Mouse (Mus musculus) forebrain, embryonic 11.5 days (tissue): ENCODE data around the gene Cacnb1. TPM values are rescaled to one million over a fixed set of nuclear protein-coding genes. Genes with fewer than 3 reads are reported as not detected.

Experiments
- ATAC-seq: fragments of 200-750 bp; cut with Nextera tagmentation; replicated peaks from 2 replicates; pipeline ENCODE4 v1.8.0; 2017; ENCODE audit warnings: moderate TSS enrichment; ENCODE audit not compliant: low FRiP score
- DNase-seq: peaks from one replicate; pipeline ENCODE4 v3.0.0-alpha.2; 2017; ENCODE audit warnings: low spot score
- H3K27ac ChIP-seq: fragments of 300-500 bp; sonication (generic); 2 replicates; pipeline ENCODE4 v1.5.1; 2014; ENCODE audit warnings: low read depth, low read length
- H3K27me3 ChIP-seq: fragments of 300-500 bp; sonication (generic); 2 replicates; pipeline ENCODE4 v1.6.1; 2014; ENCODE audit warnings: mild to moderate bottlenecking, low read length, mixed read lengths; ENCODE audit not compliant: control insufficient read depth, insufficient read depth
- H3K36me3 ChIP-seq: fragments of 300-500 bp; sonication (generic); 2 replicates; pipeline ENCODE4 v1.6.1; 2014; ENCODE audit warnings: mild to moderate bottlenecking, low read length, moderate library complexity, mixed read lengths; ENCODE audit not compliant: control insufficient read depth, insufficient read depth
- H3K4me1 ChIP-seq: fragments of 300-500 bp; sonication (generic); replicated peaks from 2 replicates; pipeline ENCODE4 v1.6.1; 2014; ENCODE audit warnings: low read length, mixed read lengths; ENCODE audit not compliant: control insufficient read depth, insufficient read depth
- H3K4me2 ChIP-seq: fragments of 300-500 bp; sonication (generic); 2 replicates; pipeline ENCODE4 v1.6.1; 2014; ENCODE audit warnings: low read depth, mild to moderate bottlenecking, low read length, moderate library complexity, mixed read lengths; ENCODE audit not compliant: severe bottlenecking
- H3K4me3 ChIP-seq: fragments of 300-500 bp; sonication (generic); 2 replicates; pipeline ENCODE4 v1.5.1; 2014; ENCODE audit warnings: low read depth, low read length
- H3K9ac ChIP-seq: fragments of 300-500 bp; sonication (generic); 2 replicates; pipeline ENCODE4 v1.6.1; 2014; ENCODE audit warnings: low read length
- H3K9me3 ChIP-seq: fragments of 300-500 bp; sonication (generic); 2 replicates; pipeline ENCODE4 v1.6.1; 2016; ENCODE audit warnings: low read length, mixed read lengths; ENCODE audit not compliant: control insufficient read depth
- WGBS: fragments of 180-500 bp; shearing (Covaris S2); extraction: QIAGEN DNeasy Blood & Tissue Kit; methylation state at CpG from one replicate; pipeline ENCODE4 v1.1.7; 2014; 5-methylcytosine and 5-hydroxymethylcytosine counted together
- polyA plus RNA-seq: library from polyadenylated mRNA; unstranded; fragments of >200 nt; fragmentation: Nextera tagmentation; extraction: Ambion mirVana; gene quantifications from 2 replicates; pipeline ENCODE4 v1.2.1, GENCODE M21; 2014

Cacnb1 gene
- polyA plus RNA-seq, 1 experiment from 2014 or later: 9.6 TPM

GRCm38 (mm10) chr11:98047745-98048144 lies 24.9 kb upstream of the Cacnb1 start:
- H3K9me3 ChIP-seq: no peaks in the 10 kb centered on the region
- WGBS: 78% methylated on average over 4 of the region's 4 CpGs
- H3K36me3 ChIP-seq: no peaks in the 10 kb centered on the region
- ATAC-seq (no peak), DNase-seq (no peak)
- H3K4me3 ChIP-seq: no peak overlapping the region
- peaks cover 30% of the 10 kb centered on the region for H3K27me3 ChIP-seq
- H3K27ac ChIP-seq: no peak overlapping the region
- H3K9ac ChIP-seq: no peak overlapping the region
- H3K4me1 ChIP-seq: peaks cover 7% of the 10 kb centered on the region; the same call in 1 of the 2 replicates
- H3K4me2 ChIP-seq: no peak overlapping the region

- no peak for DNase-seq
- no peak overlapping the region for H3K4me2 ChIP-seq
- 45% methylated on average over 1 of the region's 1 CpGs for WGBS
- no peaks in the 10 kb centered on the region for H3K9me3 ChIP-seq
- no peak overlapping the region for H3K9ac ChIP-seq
- H3K36me3 ChIP-seq: no peaks in the 10 kb centered on the region
- no peaks in the 10 kb centered on the region for H3K4me1 ChIP-seq
- H3K27me3 ChIP-seq: peaks cover 17% of the 10 kb centered on the region
- no peak overlapping the region for H3K4me3 ChIP-seq
- no peak for ATAC-seq
- no peak overlapping the region for H3K27ac ChIP-seq
Measured at GRCm38 (mm10) chr11:98046466-98046865, 23.6 kb upstream of the Cacnb1 start.

DNA sequence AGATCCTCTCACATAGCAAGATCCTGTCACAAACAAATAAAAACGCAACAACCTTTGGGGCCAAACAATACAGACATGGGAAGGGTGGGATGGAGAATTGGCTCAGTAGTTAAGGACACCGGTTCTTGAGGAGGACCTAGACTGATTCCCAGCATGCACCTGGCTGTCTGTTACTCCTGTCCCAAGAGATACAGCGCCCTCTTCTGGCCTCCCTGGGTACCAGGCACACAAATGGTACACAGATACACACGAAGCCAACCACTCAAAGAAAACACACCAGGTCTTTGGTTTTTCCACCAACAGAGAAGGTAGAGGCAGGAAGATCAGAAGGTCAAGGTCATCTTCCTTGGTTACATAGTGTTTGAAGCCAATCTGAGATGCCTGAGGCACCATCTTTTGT lies 22.8 kb upstream of the Cacnb1 start:
- no peak overlapping the region for H3K4me2 ChIP-seq
- H3K27me3 ChIP-seq: peaks cover 8% of the 10 kb centered on the region
- H3K9ac ChIP-seq: no peak overlapping the region
- DNase-seq (no peak), ATAC-seq (no peak)
- no peaks in the 10 kb centered on the region for H3K9me3 ChIP-seq
- H3K4me1 ChIP-seq: no peaks in the 10 kb centered on the region
- no peak overlapping the region for H3K27ac ChIP-seq
- H3K4me3 ChIP-seq: no peak overlapping the region
- H3K36me3 ChIP-seq: no peaks in the 10 kb centered on the region
- WGBS: 69% methylated on average over 4 of the region's 4 CpGs

DNA sequence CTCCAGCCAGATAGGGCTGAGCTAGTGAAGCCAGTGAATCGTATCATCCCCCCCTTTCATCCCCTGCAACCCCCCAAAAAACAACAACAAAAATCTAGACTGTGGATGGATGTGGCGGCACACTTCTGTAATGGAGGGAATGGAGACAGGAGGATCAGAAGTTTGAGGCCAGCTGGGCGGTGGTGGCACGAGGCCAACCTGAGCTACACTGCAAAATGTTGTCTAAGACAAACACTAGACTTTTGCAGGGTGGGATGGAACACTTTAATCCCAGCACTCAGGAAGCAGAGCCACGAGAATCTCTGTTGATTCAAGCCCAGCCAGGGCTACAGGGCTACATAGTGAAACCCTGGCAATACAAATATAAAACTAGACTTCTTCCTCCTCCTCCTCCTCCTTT lies 21.2 kb upstream of the Cacnb1 start:
- no peak for DNase-seq
- H3K27me3 ChIP-seq: no peaks in the 10 kb centered on the region
- H3K4me2 ChIP-seq: no peak overlapping the region
- no peaks in the 10 kb centered on the region for H3K36me3 ChIP-seq
- no peaks in the 10 kb centered on the region for H3K9me3 ChIP-seq
- no peak for ATAC-seq
- H3K9ac ChIP-seq: no peak overlapping the region
- H3K4me1 ChIP-seq: no peaks in the 10 kb centered on the region
- H3K4me3 ChIP-seq: no peak overlapping the region
- 81% methylated on average over 5 of the region's 5 CpGs for WGBS
- H3K27ac ChIP-seq: no peak overlapping the region

DNA sequence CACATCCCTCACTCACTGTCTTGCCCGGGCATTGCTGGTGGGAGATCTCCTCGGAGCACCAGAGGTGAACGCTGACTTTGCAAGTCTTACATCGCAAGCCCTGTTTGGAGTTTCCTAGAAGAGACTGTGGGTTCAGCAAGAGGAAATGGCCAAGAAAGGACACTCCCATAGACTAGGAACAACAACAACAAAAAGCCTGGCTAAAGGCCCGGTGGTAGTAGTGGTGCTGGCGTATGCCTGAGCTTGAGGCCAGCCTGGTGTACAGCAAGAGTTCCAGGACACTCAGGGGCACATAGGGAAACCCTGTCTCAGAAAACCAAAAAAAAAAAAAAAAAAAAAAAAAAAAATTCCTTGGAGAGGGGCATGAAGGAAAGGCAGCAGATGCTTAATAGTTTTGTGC lies 19.9 kb upstream of the Cacnb1 start:
- no peak overlapping the region for H3K9ac ChIP-seq
- H3K9me3 ChIP-seq: no peaks in the 10 kb centered on the region
- H3K27ac ChIP-seq: no peak overlapping the region
- no peak overlapping the region for H3K4me2 ChIP-seq
- H3K27me3 ChIP-seq: no peaks in the 10 kb centered on the region
- 82% methylated on average over 6 of the region's 6 CpGs for WGBS
- H3K4me3 ChIP-seq: no peak overlapping the region
- no peaks in the 10 kb centered on the region for H3K36me3 ChIP-seq
- DNase-seq (no peak), ATAC-seq (no peak)
- no peaks in the 10 kb centered on the region for H3K4me1 ChIP-seq

GRCm38 (mm10) chr11:98040975-98041374 lies 18.1 kb upstream of the Cacnb1 start:
- Histone ChIP-seq H3K9ac (no peak overlapping the region), H3K4me3 (no peak overlapping the region), H3K9me3 (no peaks in the 10 kb centered on the region), H3K27ac (no peak overlapping the region), H3K27me3 (peaks cover 6% of the 10 kb centered on the region), H3K4me2 (no peak overlapping the region), H3K4me1 (peaks cover 3% of the 10 kb centered on the region), H3K36me3 (no peaks in the 10 kb centered on the region)
- WGBS: 76% methylated on average over 8 of the region's 8 CpGs
- ATAC-seq: no peak
- DNase-seq: no peak

DNA sequence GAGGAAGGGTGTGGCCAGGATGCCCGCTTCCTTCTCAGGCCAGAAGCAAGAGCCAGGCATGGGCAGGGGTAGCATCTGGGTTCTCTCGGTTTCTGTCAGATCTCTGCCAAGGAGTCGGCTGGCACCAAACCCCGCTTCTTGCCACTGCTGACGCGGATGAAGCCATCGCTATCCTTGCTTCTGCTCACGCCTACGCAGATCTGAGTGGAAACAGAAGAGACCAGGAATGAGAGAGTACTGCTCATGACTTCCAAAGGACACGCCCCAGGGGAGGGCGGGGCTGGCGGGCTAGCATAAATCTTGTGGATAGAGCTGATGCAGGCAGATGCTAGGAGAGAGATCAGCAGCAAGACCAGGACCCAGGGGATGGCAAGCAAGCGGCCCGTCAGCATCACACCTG lies 15.0 kb upstream of the Cacnb1 start:
- DNase-seq (no peak), ATAC-seq (no peak)
- no peak overlapping the region for H3K4me3 ChIP-seq
- H3K27ac ChIP-seq: no peak overlapping the region
- H3K27me3 ChIP-seq: peaks cover 6% of the 10 kb centered on the region
- H3K4me1 ChIP-seq: peaks cover 15% of the 10 kb centered on the region
- no peaks in the 10 kb centered on the region for H3K36me3 ChIP-seq
- H3K9me3 ChIP-seq: no peaks in the 10 kb centered on the region
- H3K4me2 ChIP-seq: no peak overlapping the region
- H3K9ac ChIP-seq: no peak overlapping the region
- 58% methylated on average over 14 of the region's 14 CpGs for WGBS

- Histone ChIP-seq H3K4me3 (peak overlapping the region; percentile 38), H3K9ac (peak overlapping the region; percentile 62), H3K36me3 (no peaks in the 10 kb centered on the region), H3K4me2 (peak overlapping the region; percentile 73), H3K27ac (no peak overlapping the region), H3K9me3 (no peaks in the 10 kb centered on the region), H3K4me1 (peaks cover 15% of the 10 kb centered on the region), H3K27me3 (peaks cover 6% of the 10 kb centered on the region)
- ATAC-seq (peak; percentile 59; the same call in 1 of the 2 replicates), DNase-seq (peak; percentile 80)
- WGBS: 1% methylated on average over 16 of the region's 27 CpGs
Measured at GRCm38 (mm10) chr11:98035977-98036377, 13.1 kb upstream of the Cacnb1 start.

- H3K9ac ChIP-seq: peak overlapping the region; percentile 23; the same call in 1 of the 2 replicates
- H3K4me1 ChIP-seq: peaks cover 15% of the 10 kb centered on the region
- H3K27me3 ChIP-seq: peaks cover 6% of the 10 kb centered on the region
- no peak overlapping the region for H3K27ac ChIP-seq
- no peaks in the 10 kb centered on the region for H3K36me3 ChIP-seq
- H3K4me2 ChIP-seq: no peak overlapping the region
- WGBS: 25% methylated on average over 4 of the region's 4 CpGs
- ATAC-seq: no peak
- no peaks in the 10 kb centered on the region for H3K9me3 ChIP-seq
- no peak overlapping the region for H3K4me3 ChIP-seq
- no peak for DNase-seq
Measured at GRCm38 (mm10) chr11:98034840-98035239, 12.0 kb upstream of the Cacnb1 start.
